Mouse (Mus musculus) frontal cortex, postnatal 36 days (tissue): ENCODE data around the gene Sin3a.

Experiments
- DNase-seq, 2 experiments: peaks; one replicate each; pipeline ENCODE4 v3.0.0; 2022; ENCODE audit warnings: low spot score in 2 of 2

Sin3a gene

DNA sequence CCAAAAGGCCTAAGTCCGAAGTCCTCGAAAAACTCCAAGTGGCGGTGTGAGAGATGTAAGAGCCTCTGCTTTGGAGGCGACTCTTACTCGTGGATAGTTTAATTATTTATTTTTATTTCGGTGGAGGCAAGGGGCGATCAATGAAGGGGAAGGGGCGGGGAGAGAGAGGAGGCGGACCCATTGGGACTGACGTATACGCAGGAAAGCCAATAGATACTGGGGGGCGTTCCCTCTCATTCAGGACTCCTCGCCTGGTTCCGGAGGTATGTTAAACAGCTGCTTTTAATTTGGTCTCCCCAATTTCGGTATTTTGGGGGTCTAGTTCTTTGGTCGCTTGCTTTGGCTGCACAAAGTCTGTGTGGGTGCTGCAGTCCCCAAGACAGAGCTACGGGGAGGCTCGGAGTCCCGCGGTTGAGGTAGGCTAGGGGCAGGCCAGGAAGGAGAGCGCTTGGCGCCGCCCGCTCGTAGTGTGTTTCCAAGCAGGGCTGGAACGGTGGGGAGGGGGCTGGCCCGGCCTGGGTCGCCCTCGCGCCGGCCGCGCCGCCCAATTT lies at the start of gene Sin3a:
Sin3a (plus strand) TSS at position 240 of the 551 bp plus-strand sequence.
- DNase-seq: peak; percentile 70 to 76

DNA sequence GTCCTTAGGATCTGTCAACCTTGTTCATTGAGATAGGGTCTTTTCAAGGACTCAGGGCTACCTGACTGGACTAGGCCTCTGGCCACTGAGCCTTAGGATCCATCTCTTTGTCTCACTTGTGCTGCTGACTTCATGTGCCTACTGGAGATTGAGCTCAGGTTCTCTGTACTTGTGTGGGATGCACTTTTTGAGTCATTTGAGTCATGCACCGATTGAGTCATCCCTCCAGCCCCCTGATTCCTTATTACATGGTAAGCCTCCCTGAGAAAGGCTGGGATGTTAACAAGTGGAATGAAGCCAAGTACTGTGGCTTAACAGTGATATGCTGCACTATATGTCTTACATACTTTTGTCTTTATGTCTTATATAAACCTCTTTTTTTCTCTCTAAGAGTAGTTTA lies 40.1 kb upstream of the Sin3a start:
- DNase-seq: peak; percentile 33 to 46

DNA sequence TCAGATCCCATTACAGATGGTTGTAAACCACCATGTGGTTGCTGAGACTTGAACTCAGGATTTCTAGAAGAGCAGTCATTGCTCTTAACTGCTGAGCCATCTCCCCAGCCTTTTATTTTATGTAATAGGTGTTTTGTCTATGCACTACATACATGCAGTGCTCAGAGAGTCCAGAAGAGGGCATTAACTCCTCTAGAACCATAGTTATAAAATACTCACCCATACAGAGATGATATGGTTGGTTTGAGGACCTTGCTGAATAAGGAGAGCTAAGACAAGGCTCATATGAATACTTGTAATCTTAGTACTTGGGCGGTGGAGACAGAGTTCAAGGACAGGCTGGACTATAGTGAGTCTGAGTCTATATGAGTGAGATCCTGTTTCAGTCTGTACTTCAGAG lies 15.6 kb upstream of the Sin3a start:
- DNase-seq: peak; percentile 8 to 78

DNA sequence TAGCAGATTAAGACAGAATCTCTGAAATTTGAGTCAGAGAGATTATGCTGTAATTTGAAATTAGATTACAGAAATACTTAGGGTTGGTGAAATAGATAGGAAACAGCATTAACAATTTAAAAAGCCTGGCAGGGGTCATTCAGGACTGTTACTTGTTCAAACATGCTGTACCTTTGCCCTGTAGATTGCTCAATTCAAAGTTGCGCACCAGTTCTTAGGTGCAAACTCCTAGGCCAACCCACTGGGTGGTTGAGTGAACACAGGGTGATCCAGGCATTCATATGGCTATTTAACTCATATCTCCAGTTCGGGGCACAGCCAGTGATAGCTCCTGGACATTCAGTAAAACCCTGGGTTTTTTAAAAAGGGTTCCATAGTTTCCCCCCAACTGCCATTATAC lies 7.7 kb upstream of the Sin3a start:
- DNase-seq: no peak

DNA sequence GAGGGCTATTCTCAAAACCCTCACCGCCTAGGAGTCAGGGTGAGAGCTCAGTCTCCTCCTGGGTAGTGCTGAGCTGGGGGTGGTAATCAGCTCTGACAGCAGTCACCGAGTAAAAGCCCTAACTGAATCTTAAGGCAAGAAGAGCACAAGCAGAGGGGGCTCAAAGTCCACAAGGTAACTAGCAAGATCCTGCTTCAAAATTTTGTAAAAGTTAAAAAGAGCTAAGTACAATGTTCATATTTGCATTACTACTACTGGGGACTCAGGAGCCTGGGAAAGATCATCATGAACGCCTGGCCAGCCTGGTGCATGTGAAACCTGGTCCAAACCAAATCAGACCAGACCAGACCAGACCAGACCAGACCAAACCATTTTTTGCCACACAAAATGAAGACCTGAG lies 3.6 kb upstream of the Sin3a start:
- no peak for DNase-seq

DNA sequence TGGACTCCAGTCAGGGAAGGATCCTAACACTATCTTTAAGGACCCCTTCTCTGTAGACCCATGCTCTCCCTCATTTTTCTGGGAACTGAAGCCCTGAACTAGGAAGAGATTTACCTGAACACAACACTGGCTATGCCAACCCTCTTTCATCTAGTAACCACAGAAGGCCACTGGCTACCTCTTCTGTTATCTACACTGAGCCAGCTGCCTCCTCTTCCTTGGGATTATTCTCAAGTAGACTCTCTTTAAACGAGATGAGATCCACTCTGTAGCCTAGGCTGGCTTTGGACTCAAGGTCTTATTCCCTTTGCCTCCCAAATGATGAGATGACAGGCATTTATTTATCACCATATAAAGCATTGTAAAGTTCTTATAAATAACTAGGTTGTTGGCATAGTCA lies 1.6 kb upstream of the Sin3a start:
- DNase-seq: no peak

DNA sequence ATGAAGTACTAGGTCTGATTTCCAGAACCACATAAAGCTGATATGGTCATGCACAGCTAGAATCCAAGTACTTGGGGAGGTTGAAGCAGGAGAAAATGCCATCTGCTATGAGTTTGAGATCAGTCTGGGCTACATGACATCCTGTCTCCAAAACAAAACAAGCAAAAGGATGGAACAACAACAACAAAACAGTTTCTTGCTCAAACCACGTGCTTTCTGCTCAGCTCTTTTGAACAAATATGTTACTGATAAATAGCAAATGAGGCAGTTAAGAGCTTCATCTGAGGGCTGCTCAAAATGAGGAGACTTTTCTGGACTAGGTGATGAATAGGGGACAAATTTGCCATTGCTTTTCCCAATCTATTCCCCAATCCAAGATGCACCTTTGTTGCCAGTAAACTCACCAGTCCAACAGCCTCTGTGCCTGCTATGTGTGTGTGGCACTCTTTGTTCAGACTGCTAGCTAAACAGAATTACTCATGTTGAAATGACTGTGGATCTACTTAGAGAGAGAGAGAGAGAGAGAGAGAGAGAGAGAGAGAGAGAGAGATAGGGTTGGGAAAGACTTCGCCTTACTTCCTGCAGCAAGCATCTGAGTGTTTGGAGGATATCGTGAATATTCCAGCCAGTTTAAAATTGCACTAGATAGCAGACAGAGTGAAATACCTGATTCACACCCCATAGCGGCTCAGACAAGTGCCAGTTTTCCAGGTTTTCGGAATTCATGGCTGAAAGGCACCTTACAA lies 867 bp upstream of the Sin3a start:
- DNase-seq: no peak

DNA sequence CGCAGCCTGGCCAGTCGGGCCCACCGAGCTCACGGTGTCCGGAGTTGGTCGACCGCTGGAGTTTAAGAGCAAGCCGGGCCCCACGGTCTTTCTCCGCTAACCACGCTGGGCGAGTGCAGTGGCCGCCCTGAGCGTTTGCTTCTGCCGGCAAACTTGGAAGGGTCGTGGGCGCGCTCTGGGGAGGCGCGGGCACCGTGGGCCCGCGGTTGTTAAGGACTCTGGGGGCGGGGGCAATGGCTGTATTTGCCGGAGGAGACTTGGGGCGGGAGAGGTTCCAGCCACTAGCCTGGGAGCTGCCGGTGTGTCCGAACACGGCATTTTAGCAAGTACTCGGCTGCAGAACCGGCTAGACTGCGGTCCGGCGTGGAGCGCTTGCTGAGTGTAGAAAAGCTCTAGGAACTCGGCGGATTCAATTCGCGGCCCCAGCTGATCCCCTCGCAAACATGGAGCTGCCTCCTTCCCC lies 717 bp downstream of the Sin3a start:
- DNase-seq: no peak

DNA sequence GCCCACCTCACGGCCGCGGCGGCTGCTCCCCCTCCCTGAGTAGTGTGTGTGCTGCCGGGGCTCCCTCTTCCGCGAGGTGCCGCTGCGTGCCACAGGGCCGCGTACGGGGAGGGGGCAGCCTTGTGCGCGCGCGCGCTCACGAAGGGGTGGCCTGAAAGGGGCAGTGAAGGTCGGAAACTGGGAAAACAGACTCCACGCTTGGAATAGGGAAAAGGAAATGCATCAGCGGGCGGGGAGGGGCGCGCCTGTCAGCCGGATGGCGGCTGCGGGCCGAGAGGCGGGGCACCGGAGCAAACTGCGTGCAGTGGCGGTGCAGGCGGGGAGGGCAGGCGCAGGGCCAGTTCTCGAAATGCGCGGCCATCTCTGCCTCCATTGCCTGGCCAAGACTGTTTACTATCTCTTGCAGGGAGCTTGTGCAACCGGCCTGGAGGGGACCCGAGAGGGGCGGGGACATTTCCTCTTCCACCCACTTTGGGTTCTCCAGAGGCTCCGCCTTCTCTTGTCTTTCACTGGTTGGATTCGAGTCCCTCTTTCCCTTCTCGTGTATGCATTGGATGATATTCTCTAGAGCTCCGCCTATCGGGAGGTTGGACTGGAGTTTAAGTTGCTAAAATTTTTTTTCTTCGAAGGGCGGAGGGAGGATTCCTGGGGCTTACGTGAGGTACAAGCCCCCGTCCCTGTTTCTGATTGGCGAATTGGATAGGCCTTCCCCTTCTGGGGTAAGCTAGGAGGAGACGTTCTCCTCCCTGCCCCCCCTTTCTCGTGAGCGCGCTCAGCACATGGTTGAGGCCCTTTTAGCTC lies 1.3 kb downstream of the Sin3a start:
- DNase-seq: peak; percentile 95 to 98

DNA sequence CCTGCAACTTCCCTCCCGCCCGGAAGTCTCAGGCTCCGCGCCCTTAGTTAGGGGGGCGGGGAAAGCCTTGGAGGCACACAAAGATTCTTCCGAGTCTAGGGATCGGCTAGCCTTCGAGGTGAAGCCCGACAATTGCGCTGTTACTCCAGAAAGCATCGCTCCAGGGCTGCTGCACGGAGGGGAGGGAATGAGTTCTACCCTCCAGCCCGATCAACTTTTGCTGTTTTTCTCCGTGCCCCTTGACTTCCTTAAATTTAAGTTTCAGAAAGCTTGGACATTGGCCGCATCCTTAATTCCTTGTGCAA lies 1.9 kb downstream of the Sin3a start:
- DNase-seq: no peak

DNA sequence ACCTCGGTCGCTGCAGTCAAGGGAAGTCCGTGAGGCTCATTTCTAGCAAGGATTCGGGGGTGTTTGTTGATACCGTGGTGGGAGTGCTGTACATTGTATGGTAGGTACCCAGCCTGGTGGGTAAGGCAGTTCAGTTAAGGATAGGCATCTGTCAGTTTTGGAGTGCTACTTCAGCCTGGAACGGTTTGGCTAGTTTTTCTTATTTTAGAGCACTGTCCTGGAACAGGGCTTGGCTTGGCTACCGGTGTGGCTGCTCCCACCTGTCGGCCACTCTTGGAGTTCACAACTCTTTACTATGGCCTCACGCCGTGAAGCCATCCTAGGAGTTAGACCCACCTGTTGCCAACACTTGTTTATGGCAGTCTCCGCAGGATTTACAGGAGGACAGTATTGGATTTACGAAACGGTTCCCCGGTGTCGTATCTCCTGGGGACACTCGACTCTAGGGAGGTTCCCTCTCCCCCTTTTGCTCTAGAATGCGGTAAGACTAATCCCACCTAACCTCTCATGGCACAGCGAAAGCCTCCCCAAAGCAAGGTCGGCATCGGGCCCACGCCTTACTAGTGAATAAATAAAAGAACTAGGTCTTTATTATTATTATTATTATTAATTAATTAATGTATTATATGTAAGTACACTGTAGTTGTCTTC lies 2.5 kb downstream of the Sin3a start:
- DNase-seq: peak in 1 of 2 experiments; percentile 10

DNA sequence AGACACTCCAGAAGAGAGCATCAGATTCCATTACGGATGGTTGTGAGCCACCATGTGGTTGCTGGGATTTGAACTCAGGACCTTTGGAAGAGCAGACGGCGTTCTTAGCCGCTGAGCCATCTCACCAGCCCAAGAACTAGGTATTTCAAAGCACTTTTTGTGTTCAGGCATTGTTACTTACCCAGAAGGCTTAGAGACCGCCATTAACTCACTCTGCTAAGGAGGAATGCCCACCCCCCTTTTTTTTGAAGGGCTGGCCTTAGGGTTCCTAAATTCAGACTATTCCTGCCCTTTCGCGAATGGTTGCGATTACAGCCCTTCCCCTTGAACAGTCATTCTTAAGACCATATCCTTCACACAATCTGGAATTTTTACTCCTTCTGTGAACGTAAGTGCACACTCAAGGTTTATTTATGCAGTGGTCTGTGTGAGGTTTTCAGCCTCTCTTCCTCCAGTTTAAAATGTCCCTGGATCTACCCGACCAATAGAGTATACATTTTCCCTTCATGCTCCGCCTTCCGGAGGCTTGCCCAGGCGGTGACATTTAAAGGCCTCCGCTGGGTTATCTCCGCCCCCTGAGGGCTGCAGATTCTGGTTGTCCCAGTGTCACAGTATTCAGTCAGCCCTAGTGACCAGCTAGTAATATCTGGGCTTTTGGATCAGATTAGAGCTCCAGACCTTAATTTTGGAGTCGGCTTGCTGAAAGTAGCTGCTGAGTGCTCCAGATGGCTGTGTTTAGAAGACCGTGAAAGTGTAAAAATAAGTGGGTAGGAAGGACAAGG lies 3.2 kb downstream of the Sin3a start:
- no peak for DNase-seq

DNA sequence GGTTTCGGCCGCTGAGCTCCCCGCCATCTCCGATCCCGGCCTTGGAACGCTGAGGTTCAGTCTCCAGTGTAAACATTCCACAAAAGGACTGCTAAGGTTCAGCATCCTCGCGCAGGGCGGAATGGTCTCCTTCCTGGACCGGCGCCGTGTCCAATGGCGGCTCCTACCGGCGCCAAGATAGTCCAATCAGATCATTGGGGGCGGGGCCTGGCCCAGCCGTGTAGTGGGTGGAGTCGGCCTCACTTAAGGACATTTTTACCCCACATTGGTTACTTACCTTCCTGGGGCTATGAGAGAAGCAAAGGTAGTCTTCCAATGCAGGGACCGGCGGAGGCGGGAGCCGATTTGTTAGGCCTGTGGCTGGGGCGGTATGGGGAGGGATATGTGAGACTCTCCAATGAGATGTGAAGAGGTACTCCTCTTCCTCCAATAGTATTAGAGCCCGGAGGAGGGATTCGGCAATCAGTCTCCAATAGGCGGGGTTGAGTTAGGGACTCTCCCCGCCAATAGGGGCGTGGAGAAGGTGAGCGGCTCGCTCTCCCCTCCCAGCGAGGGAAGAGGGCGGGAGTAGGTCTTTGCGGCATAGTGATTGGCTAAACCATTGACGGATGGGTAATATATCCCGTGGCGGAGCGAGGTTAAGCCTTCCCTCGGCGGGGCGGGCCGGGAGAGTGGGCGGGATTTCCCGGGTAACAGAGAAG lies 4.0 kb downstream of the Sin3a start:
- DNase-seq: peak; percentile 97 to 98

DNA sequence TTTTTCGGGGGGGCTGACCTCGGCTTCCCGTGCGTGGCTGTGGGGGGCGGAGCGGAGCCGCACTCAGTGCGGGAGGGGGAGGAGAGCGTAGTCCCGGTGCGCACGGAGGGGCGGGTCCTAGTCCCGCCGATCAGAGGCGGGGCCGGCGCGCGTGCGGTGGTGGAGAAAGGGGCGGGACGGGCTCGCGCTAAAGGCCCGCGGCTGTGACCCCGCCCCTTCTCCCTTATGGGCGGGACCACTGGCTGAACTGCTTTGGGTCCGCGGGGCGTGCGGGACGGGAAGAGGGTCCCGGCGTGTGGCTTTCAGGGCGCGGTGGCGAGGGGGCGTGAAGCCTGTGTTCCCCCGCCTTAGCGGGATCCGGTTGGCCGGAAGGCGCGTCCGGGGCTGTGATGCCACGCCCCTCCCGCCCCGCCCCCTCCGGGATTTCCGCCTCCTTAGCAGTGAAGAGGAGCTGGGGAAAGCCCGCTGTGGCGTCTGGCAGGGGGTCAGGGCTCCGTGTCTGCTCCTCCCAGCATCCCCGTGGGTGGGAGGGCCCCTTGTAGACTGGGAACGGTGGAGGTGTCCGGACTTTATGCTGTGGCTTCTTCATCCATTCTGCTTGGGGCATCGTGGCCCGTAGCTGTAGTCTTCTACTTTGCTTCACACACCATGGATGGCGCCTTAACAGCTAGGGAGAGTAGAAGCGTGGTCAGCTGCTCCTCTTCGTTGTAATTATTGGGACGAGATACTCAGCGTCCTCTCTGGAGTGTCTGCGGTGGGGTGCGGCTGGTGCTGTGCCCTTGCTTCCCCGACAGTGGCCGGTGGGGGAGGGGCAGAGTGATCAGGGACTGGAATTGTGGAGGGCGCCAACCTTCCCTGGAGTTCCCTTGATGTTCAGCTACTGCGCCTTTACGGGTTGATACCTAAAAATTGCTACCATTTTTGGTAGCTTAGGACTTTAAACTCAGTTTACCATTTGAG lies 5.1 kb downstream of the Sin3a start:
- DNase-seq: peak; percentile 89 to 90

DNA sequence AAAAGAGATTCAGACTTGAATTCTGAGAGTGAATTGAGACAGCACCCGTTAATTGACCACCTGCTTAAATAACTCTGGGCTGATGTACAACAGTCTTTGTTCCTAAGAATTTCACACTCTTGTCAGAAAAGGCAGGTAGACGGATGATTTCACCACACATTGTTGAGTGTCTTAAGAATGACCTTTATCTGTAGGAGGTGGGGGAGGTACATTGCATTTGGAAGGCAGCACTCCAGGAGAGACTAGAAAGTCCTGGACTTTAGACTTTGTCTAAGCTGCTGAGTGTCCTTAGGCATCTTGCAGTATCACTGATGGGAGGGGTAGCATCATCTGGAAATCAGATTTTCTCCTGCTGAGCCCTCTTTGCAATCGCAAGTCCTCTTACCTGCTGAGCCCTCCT lies 10.4 kb downstream of the Sin3a start:
- no peak for DNase-seq

DNA sequence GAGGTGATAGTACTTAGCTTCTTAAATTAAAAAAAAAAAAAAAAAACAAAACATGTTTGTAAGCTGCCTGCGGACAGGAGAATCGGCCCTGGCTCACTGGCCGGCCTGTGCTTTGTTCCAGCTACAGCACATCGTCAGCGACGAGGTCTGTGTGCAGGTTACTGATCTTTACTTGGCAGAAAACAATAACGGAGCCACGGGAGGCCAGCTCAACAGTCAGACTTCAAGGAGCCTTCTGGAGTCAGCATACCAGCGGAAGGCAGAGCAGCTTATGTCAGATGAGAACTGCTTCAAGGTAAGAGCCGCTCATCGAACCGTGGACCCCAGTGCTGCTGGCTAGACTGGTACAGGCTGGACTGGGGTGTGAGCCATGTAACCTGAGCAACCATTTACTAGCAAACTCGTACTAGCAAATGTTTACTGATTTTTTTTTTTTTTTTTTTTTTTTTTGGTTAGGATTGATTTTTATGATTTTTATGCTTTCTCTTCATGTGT lies 45.5 kb downstream of the Sin3a start:
- no peak for DNase-seq

DNA sequence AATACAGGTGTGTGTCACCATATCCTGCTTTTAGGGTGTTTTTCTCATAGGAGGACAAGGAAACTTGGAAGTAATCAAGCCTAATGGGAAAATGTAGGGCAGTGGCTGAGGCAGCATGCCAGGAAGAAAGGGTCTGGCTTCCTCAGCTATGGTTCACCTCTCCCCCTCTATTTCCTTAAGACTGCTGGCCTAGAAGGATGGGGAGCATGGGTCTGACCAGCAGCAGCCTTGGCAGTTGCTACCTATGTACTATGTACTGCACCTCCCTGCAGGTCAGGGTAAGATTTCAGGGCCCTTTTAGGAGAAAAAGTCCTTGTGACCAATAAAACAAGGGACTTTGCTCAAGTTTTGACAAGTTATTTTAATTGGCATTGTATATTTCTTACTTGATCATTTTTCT lies 57.8 kb downstream of the Sin3a start:
- DNase-seq: no peak

DNA sequence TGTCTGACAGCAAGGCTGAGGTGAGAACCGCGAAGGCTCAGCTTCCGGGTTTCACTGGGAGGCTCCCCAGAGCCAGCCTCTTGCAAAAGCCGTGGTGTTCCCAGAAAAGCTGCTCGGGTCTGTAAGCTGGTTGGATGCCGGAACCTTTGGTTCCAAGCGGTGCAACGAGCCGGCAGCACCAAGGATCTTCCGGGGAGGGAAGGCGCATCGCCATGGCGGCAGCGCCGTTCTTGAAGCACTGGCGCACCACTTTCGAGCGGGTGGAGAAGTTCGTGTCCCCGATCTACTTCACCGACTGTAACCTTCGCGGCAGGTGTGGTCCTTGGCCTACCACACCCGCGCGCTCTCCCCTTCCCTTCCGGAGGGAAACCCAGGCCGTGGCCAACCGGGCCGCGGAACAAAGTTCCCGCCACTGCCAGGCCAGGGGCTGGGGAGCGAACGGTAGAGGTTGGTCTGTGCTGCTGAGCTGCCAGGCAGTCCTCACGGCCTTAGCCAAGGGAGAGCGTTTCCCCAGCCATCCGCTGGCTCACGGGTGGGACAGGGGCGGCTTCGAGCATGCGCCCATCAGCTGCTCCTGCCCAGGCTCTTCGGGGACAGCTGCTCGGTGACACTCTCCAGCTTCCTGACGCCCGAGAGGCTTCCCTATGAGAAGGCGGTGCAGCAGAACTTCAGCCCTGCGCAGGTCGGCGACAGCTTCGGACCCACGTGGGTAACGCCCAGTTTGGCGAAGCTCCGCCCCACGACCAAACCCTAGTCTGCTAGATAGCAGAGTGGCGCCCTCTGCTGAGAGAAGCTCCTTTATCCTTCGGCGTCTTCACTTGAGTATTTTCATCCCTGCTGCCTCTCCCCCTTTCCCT lies 59.0 kb downstream of the Sin3a start, which contains the start of gene Man2c1:
Man2c1 (plus strand) TSS at position 114 of the 857 bp plus-strand sequence.
- DNase-seq: peak; percentile 91 to 96

DNA sequence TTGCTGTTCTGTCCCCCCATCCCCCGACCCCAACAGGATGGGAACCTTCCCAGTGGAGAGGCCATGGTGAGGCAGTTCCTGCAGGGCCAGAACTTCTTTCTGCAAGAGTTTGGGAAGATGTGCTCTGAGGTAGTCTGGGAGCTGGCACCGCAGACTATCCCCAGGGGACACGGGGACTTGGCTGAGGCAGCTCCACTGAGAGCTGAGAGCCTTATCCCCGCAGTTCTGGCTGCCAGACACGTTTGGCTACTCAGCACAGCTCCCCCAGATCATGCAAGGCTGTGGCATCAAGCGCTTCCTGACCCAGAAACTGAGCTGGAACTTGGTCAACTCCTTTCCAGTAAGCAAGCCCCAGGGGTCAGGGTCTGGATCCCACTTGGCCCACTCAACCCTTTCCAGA lies 65.4 kb downstream of the Sin3a start:
- no peak for DNase-seq
